Mouse (Mus musculus) midbrain, postnatal 0 days (tissue): ENCODE measurements at regions not wholly inside any gene's neighbourhood (a gene's known extent, or its start where the extent isn't known, plus 50 kb on each side); places are given as distances from the start of the nearest gene placed in this dataset.

Experiments
- ATAC-seq: fragments of 200-750 bp; cut with Nextera tagmentation; 2 replicates; pipeline ENCODE4 v1.8.0; 2017; ENCODE audit warnings: moderate number of reproducible peaks, mild to moderate bottlenecking, moderate TSS enrichment, moderate library complexity; ENCODE audit not compliant: low FRiP score
- DNase-seq: peaks from one replicate; pipeline ENCODE4 v3.0.0-alpha.2; 2015; ENCODE audit warnings: low spot score
- H3K27ac ChIP-seq: fragments of 300-500 bp; sonication (generic); 2 replicates; pipeline ENCODE4 v1.5.1; 2014; ENCODE audit warnings: low read depth, mild to moderate bottlenecking, low read length, mixed read lengths
- H3K27me3 ChIP-seq: fragments of 300-500 bp; sonication (generic); 2 replicates; pipeline ENCODE4 v1.6.1; 2014; ENCODE audit warnings: low read length, control low read depth, mixed read lengths; ENCODE audit not compliant: insufficient read depth
- H3K36me3 ChIP-seq: fragments of 300-500 bp; sonication (generic); 2 replicates; pipeline ENCODE4 v1.6.1; 2014; ENCODE audit warnings: low read length, control low read depth, mixed read lengths; ENCODE audit not compliant: insufficient read depth
- H3K4me1 ChIP-seq: fragments of 300-500 bp; sonication (generic); 2 replicates; pipeline ENCODE4 v1.6.1; 2014; ENCODE audit warnings: mild to moderate bottlenecking, control low read depth, antibody characterized with exemption, low read length, mixed read lengths; ENCODE audit not compliant: insufficient read depth
- H3K4me2 ChIP-seq: fragments of 300-500 bp; sonication (generic); 2 replicates; pipeline ENCODE4 v1.6.1; 2014; ENCODE audit warnings: low read depth, mild to moderate bottlenecking, low read length, mixed read lengths; ENCODE audit not compliant: poor library complexity, severe bottlenecking
- H3K4me3 ChIP-seq: fragments of 300-500 bp; sonication (generic); 2 replicates; pipeline ENCODE4 v1.5.1; 2014; ENCODE audit warnings: low read depth, mild to moderate bottlenecking, low read length, moderate library complexity
- H3K9ac ChIP-seq: fragments of 300-500 bp; sonication (generic); replicated peaks from 2 replicates; pipeline ENCODE4 v1.6.1; 2014; ENCODE audit warnings: mild to moderate bottlenecking, low read length, moderate library complexity, mixed read lengths; ENCODE audit not compliant: poor library complexity, severe bottlenecking
- H3K9me3 ChIP-seq: fragments of 300-500 bp; sonication (generic); 2 replicates; pipeline ENCODE4 v1.6.1; 2016; ENCODE audit warnings: low read length, control low read depth
- CTCF ChIP-seq: IDR thresholded peaks from 2 replicates; pipeline ENCODE4 v1.5.1; 2016; ENCODE audit warnings: antibody characterized with exemption, mild to moderate bottlenecking
- WGBS: fragments of 180-500 bp; shearing (Covaris S2); extraction: QIAGEN DNeasy Blood & Tissue Kit; methylation state at CpG from one replicate; pipeline ENCODE4 v1.1.7; 2014; 5-methylcytosine and 5-hydroxymethylcytosine counted together

GRCm38 (mm10) chr13:5728172-5728571, 133.1 kb upstream of the Klf6 start:
- H3K27me3 ChIP-seq, result no peaks in the 10 kb centered on the region
- TF ChIP-seq CTCF, result no peak
- no peaks in the 10 kb centered on the region for H3K36me3 ChIP-seq
- no peak overlapping the region for H3K27ac ChIP-seq
- H3K9ac ChIP-seq, result no peak overlapping the region
- ATAC-seq, result no peak
- no peak overlapping the region for H3K4me2 ChIP-seq
- 72% methylated on average over 2 of the region's 2 CpGs for WGBS
- no peak overlapping the region for H3K4me3 ChIP-seq
- no peaks in the 10 kb centered on the region for H3K4me1 ChIP-seq
- H3K9me3 ChIP-seq, result no peaks in the 10 kb centered on the region
- DNase-seq, result no peak

GRCm38 (mm10) chr13:5728808-5729207, 132.5 kb upstream of the Klf6 start:
- WGBS, result 19% methylated on average over 1 of the region's 1 CpGs

GRCm38 (mm10) chr13:5729426-5730068, 131.7 kb upstream of the Klf6 start:
- no peak overlapping the region for H3K27ac ChIP-seq
- H3K9me3 ChIP-seq, result no peaks in the 10 kb centered on the region
- no peak for TF ChIP-seq CTCF
- H3K36me3 ChIP-seq, result no peaks in the 10 kb centered on the region
- ATAC-seq (no peak), DNase-seq (no peak)
- no peak overlapping the region for H3K4me3 ChIP-seq
- no peak overlapping the region for H3K9ac ChIP-seq
- no peaks in the 10 kb centered on the region for H3K27me3 ChIP-seq
- WGBS, result 59% methylated on average over 6 of the region's 6 CpGs
- no peak overlapping the region for H3K4me2 ChIP-seq
- no peaks in the 10 kb centered on the region for H3K4me1 ChIP-seq

More at GRCm38 (mm10) chr13:5728808-5729207, 132.5 kb upstream of the Klf6 start:
- Histone ChIP-seq H3K4me2 (no peak overlapping the region), H3K36me3 (no peaks in the 10 kb centered on the region), H3K27ac (no peak overlapping the region), H3K27me3 (no peaks in the 10 kb centered on the region), H3K4me1 (no peaks in the 10 kb centered on the region), H3K9ac (no peak overlapping the region), H3K9me3 (no peaks in the 10 kb centered on the region), H3K4me3 (no peak overlapping the region)
- no peak for TF ChIP-seq CTCF
- ATAC-seq (peak; percentile 80), DNase-seq (peak; percentile 44)

GRCm38 (mm10) chr13:5732206-5732605, 129.1 kb upstream of the Klf6 start:
- H3K4me3 ChIP-seq, result no peak overlapping the region
- DNase-seq (no peak), ATAC-seq (no peak)
- H3K9ac ChIP-seq, result no peak overlapping the region
- no peak overlapping the region for H3K4me2 ChIP-seq
- no peaks in the 10 kb centered on the region for H3K27me3 ChIP-seq
- no peaks in the 10 kb centered on the region for H3K9me3 ChIP-seq
- no peak for TF ChIP-seq CTCF
- 84% methylated on average over 1 of the region's 1 CpGs for WGBS
- no peak overlapping the region for H3K27ac ChIP-seq
- no peaks in the 10 kb centered on the region for H3K36me3 ChIP-seq
- no peaks in the 10 kb centered on the region for H3K4me1 ChIP-seq

- H3K36me3 ChIP-seq, result no peaks in the 10 kb centered on the region
- no peaks in the 10 kb centered on the region for H3K9me3 ChIP-seq
- TF ChIP-seq CTCF, result no peak
- H3K27me3 ChIP-seq, result no peaks in the 10 kb centered on the region
- no peak overlapping the region for H3K27ac ChIP-seq
- no peak overlapping the region for H3K4me2 ChIP-seq
- DNase-seq (no peak), ATAC-seq (no peak)
- H3K9ac ChIP-seq, result no peak overlapping the region
- H3K4me3 ChIP-seq, result no peak overlapping the region
- no peaks in the 10 kb centered on the region for H3K4me1 ChIP-seq
Observed at GRCm38 (mm10) chr13:5735027-5735624, 126.2 kb upstream of the Klf6 start.

GRCm38 (mm10) chr13:5736472-5736871, 124.8 kb upstream of the Klf6 start:
- TF ChIP-seq CTCF, result no peak
- no peak overlapping the region for H3K9ac ChIP-seq
- H3K27ac ChIP-seq, result no peak overlapping the region
- no peaks in the 10 kb centered on the region for H3K36me3 ChIP-seq
- DNase-seq, result no peak
- ATAC-seq, result no peak
- WGBS, result 92% methylated on average over 6 of the region's 6 CpGs
- no peak overlapping the region for H3K4me2 ChIP-seq
- no peaks in the 10 kb centered on the region for H3K4me1 ChIP-seq
- H3K4me3 ChIP-seq, result no peak overlapping the region
- H3K9me3 ChIP-seq, result no peaks in the 10 kb centered on the region
- no peaks in the 10 kb centered on the region for H3K27me3 ChIP-seq
